Mouse (Mus musculus): ENCODE data around the gene Gm40193. TPM values are rescaled to one million over a fixed set of nuclear protein-coding genes. Genes with fewer than 3 reads are reported as not detected.

Gene Gm40193
- polyA plus RNA-seq, 1 experiment from 2014 or later = not detected

DNA sequence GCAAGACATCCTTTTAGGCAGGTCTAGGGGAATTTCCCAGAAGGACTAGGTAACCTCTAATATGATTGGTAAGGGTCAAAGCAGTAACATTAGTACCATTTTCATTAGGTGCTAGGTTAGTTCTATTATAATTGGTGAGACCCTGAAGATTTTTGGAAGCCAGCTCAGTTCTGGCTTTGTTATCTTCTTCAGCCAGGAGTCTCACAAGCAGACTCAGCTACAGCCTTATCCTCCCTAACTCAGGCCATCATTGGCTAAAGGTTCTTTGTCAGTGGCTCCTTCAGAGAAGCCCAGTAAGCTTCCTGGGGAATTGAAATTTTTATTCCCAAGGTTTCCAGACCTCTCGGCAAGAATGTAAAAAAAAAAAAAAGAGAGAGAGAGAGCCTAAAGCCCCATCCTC, 14.3 kb downstream of the Gm40193 start:
- Histone ChIP-seq H3K27me3 (replicated peaks; ENCODE audit: control insufficient read depth, insufficient read depth, low read length) (no peaks in the 10 kb centered on the region), H3K9me3 (replicated peaks; ENCODE audit: control insufficient read depth, low read length) (no peaks in the 10 kb centered on the region), H3K4me2 (ENCODE audit: low read length) (no peak overlapping the region), H3K4me1 (ENCODE audit: control insufficient read depth, insufficient read depth, low read length) (no peaks in the 10 kb centered on the region), H3K27ac (ENCODE audit: low read depth, low read length) (no peak overlapping the region), H3K9ac (ENCODE audit: low read length) (no peak overlapping the region), H3K4me3 (ENCODE audit: low read depth, low read length) (no peak overlapping the region), H3K36me3 (ENCODE audit: control insufficient read depth, insufficient read depth, low read length) (no peaks in the 10 kb centered on the region)
- 61% methylated on average over 1 of the region's 1 CpGs for WGBS
- no peak for DNase-seq (ENCODE audit: low spot score)
- no peak for ATAC-seq

- Histone ChIP-seq H3K36me3 (ENCODE audit: control insufficient read depth, insufficient read depth, low read length) (no peaks in the 10 kb centered on the region), H3K27me3 (replicated peaks; ENCODE audit: control insufficient read depth, insufficient read depth, low read length) (no peaks in the 10 kb centered on the region), H3K4me1 (ENCODE audit: control insufficient read depth, insufficient read depth, low read length) (no peaks in the 10 kb centered on the region), H3K9ac (ENCODE audit: low read length) (no peak overlapping the region), H3K4me2 (ENCODE audit: low read length) (no peak overlapping the region), H3K9me3 (replicated peaks; ENCODE audit: control insufficient read depth, low read length) (no peaks in the 10 kb centered on the region), H3K27ac (ENCODE audit: low read depth, low read length) (no peak overlapping the region), H3K4me3 (ENCODE audit: low read depth, low read length) (no peak overlapping the region)
- 0 out of 2 replicates have a peak, but pooled peaks have one; percentile 29 for ATAC-seq
- peak; percentile 70 for DNase-seq (ENCODE audit: low spot score)
- 27% methylated on average over 2 of the region's 2 CpGs for WGBS
These were observed 16.4 kb downstream of the Gm40193 start for GRCm38 (mm10) chr11:70516352-70516751.

DNA sequence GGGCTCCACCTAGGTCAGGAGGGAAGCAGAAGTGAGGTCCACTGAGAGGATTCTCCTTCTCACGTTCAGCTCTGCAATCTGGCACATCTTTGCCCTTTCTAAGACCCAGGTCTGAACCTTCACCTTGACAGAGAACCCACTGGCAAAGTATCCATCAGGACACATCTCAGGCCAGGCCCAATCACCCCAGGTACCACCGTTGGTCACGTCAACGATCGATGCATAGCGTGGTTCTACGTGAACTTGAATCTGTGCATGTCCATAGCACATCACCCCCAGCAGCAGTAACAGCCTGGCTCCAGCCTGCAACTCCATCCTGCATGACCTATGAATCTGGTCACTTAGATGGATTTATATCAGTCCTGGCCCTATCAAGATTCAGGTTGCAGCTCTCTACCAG, 18.5 kb downstream of the Gm40193 start, which contains the start of gene Vmo1:
Vmo1 (minus strand) TSS at position 329 of the 400 bp plus-strand sequence.
- no peak for DNase-seq (ENCODE audit: low spot score)
- Histone ChIP-seq H3K4me3 (ENCODE audit: low read depth, low read length) (no peak within 1 kb of the TSS), H3K9ac (ENCODE audit: low read length) (no peak within 1 kb of the TSS), H3K4me2 (ENCODE audit: low read length) (no peak within 1 kb of the TSS), H3K36me3 (ENCODE audit: control insufficient read depth, insufficient read depth, low read length) (no peaks in the 10 kb centered on the region), H3K27me3 (replicated peaks; ENCODE audit: control insufficient read depth, insufficient read depth, low read length) (no peaks in the 10 kb centered on the region), H3K4me1 (ENCODE audit: control insufficient read depth, insufficient read depth, low read length) (peaks cover 2% of the 10 kb centered on the region; the same call in 1 of the 2 replicates), H3K9me3 (replicated peaks; ENCODE audit: control insufficient read depth, low read length) (no peaks in the 10 kb centered on the region), H3K27ac (ENCODE audit: low read depth, low read length) (no peak within 1 kb of the TSS)
- 89% methylated on average over 7 of the region's 7 CpGs for WGBS
- ATAC-seq = no peak

DNA sequence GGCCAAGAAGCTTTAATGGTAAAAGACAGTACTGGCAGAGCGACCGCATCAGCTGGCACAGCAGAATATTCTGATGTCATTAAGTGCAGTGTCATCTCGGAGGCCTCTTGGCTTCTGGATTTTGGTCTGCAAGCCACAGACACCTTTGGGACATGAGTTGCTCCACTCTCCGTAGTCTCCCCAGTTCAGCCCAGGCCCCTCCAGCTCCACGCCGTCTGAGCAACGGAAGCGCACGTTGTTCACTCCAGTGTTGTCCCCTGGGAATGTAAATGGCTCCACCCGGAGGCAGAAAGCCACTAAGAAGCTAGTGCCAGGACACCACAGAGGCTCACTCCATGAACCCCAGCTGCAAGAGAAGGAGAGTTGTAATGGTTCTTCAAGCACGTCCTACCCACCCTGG, 19.2 kb downstream of the Gm40193 start:
- WGBS = 61% methylated on average over 11 of the region's 11 CpGs
- Histone ChIP-seq H3K9ac (ENCODE audit: low read length) (no peak overlapping the region), H3K27me3 (replicated peaks; ENCODE audit: control insufficient read depth, insufficient read depth, low read length) (no peaks in the 10 kb centered on the region)

GRCm38 (mm10) chr11:70512709-70513342, 19.9 kb downstream of the Gm40193 start:
- no peak overlapping the region for H3K27ac ChIP-seq (ENCODE audit: low read depth, low read length)
- H3K4me1 ChIP-seq (ENCODE audit: control insufficient read depth, insufficient read depth, low read length) = peaks cover 2% of the 10 kb centered on the region; the same call in 1 of the 2 replicates
- no peaks in the 10 kb centered on the region for H3K36me3 ChIP-seq (ENCODE audit: control insufficient read depth, insufficient read depth, low read length)
- H3K27me3 ChIP-seq (replicated peaks; ENCODE audit: control insufficient read depth, insufficient read depth, low read length) = no peaks in the 10 kb centered on the region
- 80% methylated on average over 7 of the region's 7 CpGs for WGBS
- no peak overlapping the region for H3K4me3 ChIP-seq (ENCODE audit: low read depth, low read length)
- no peak for ATAC-seq
- H3K9me3 ChIP-seq (replicated peaks; ENCODE audit: control insufficient read depth, low read length) = no peaks in the 10 kb centered on the region
- no peak overlapping the region for H3K9ac ChIP-seq (ENCODE audit: low read length)
- DNase-seq (ENCODE audit: low spot score) = no peak
- no peak overlapping the region for H3K4me2 ChIP-seq (ENCODE audit: low read length)

More for the DNA sequence above, 19.2 kb downstream of the Gm40193 start:
- Histone ChIP-seq H3K9me3 (replicated peaks; ENCODE audit: control insufficient read depth, low read length) (no peaks in the 10 kb centered on the region), H3K4me1 (ENCODE audit: control insufficient read depth, insufficient read depth, low read length) (peaks cover 2% of the 10 kb centered on the region; the same call in 1 of the 2 replicates), H3K4me2 (ENCODE audit: low read length) (no peak overlapping the region), H3K4me3 (ENCODE audit: low read depth, low read length) (no peak overlapping the region), H3K36me3 (ENCODE audit: control insufficient read depth, insufficient read depth, low read length) (no peaks in the 10 kb centered on the region), H3K27ac (ENCODE audit: low read depth, low read length) (no peak overlapping the region)
- DNase-seq (ENCODE audit: low spot score) = no peak
- no peak for ATAC-seq

GRCm38 (mm10) chr11:70511825-70512224, 20.9 kb downstream of the Gm40193 start:
- WGBS = 92% methylated on average over 7 of the region's 7 CpGs
- ATAC-seq = no peak
- peaks cover 2% of the 10 kb centered on the region; the same call in 1 of the 2 replicates for H3K4me1 ChIP-seq (ENCODE audit: control insufficient read depth, insufficient read depth, low read length)

GRCm38 (mm10) chr11:70511242-70511641, 21.5 kb downstream of the Gm40193 start:
- Histone ChIP-seq H3K9me3 (replicated peaks; ENCODE audit: control insufficient read depth, low read length) (no peaks in the 10 kb centered on the region), H3K4me2 (ENCODE audit: low read length) (no peak overlapping the region), H3K9ac (ENCODE audit: low read length) (no peak overlapping the region), H3K27ac (ENCODE audit: low read depth, low read length) (no peak overlapping the region), H3K36me3 (ENCODE audit: control insufficient read depth, insufficient read depth, low read length) (no peaks in the 10 kb centered on the region), H3K4me1 (ENCODE audit: control insufficient read depth, insufficient read depth, low read length) (peaks cover 2% of the 10 kb centered on the region; the same call in 1 of the 2 replicates), H3K27me3 (replicated peaks; ENCODE audit: control insufficient read depth, insufficient read depth, low read length) (no peaks in the 10 kb centered on the region), H3K4me3 (ENCODE audit: low read depth, low read length) (no peak overlapping the region)
- ATAC-seq (no peak), DNase-seq (ENCODE audit: low spot score) (no peak)
- 83% methylated on average over 2 of the region's 2 CpGs for whole genome bisulfite sequencing

More at GRCm38 (mm10) chr11:70511825-70512224, 20.9 kb downstream of the Gm40193 start:
- no peak overlapping the region for H3K4me2 ChIP-seq (ENCODE audit: low read length)
- no peak overlapping the region for H3K4me3 ChIP-seq (ENCODE audit: low read depth, low read length)
- H3K27ac ChIP-seq (ENCODE audit: low read depth, low read length) = no peak overlapping the region
- no peaks in the 10 kb centered on the region for H3K27me3 ChIP-seq (replicated peaks; ENCODE audit: control insufficient read depth, insufficient read depth, low read length)
- H3K9me3 ChIP-seq (replicated peaks; ENCODE audit: control insufficient read depth, low read length) = no peaks in the 10 kb centered on the region
- no peak for DNase-seq (ENCODE audit: low spot score)
- H3K9ac ChIP-seq (ENCODE audit: low read length) = no peak overlapping the region
- no peaks in the 10 kb centered on the region for H3K36me3 ChIP-seq (ENCODE audit: control insufficient read depth, insufficient read depth, low read length)

DNA sequence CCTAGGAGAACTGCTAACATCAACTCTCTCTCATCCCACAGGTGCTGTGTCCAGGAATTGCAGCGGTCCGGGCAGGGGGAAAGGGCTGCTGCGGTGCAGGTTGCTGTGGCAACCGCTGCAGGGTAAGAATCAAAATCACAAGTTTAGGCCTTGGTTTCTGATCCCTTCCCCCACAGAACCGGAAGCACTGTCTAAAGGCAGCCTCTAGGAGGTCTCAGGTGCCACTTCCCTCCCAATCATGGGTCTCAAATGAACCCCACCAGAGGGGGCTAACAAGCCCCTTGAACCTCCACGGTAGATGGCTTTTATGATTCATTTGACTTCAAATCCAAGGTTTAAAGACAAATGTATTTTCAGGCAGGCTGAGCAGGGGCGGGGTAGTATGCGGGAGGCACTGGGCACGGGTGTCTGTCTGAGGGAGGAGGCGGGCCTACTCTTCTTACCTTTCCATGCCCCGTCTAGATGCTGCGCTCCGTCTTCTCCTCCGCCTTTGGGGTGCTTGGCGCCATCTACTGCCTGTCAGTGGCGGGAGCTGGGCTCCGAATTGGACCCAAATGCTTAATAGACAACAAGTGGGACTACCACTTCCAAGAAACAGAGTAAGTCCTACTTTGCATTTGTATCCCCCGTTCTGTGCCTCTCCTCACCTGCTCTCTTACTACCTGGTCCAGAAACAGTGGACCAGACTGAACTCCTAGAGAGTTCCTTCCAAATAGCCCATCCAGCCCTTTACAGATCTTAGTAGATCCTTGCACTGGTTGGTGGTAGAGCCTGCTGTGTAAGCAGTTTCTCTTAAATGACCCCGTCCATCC, 22.8 kb downstream of the Gm40193 start:
- Histone ChIP-seq H3K36me3 (ENCODE audit: control insufficient read depth, insufficient read depth, low read length) (no peaks in the 10 kb centered on the region), H3K4me3 (ENCODE audit: low read depth, low read length) (no peak overlapping the region), H3K4me1 (ENCODE audit: control insufficient read depth, insufficient read depth, low read length) (peaks cover 2% of the 10 kb centered on the region; the same call in 1 of the 2 replicates), H3K9me3 (replicated peaks; ENCODE audit: control insufficient read depth, low read length) (no peaks in the 10 kb centered on the region), H3K27ac (ENCODE audit: low read depth, low read length) (no peak overlapping the region), H3K27me3 (replicated peaks; ENCODE audit: control insufficient read depth, insufficient read depth, low read length) (no peaks in the 10 kb centered on the region), H3K9ac (ENCODE audit: low read length) (no peak overlapping the region), H3K4me2 (ENCODE audit: low read length) (peak overlapping the region; percentile 33; the same call in 1 of the 2 replicates)
- ATAC-seq (peak; percentile 67; the same call in 1 of the 2 replicates), DNase-seq (ENCODE audit: low spot score) (peak; percentile 76)
- 9% methylated on average over 19 of the region's 19 CpGs for WGBS
